Mouse (Mus musculus) cerebellum, adult 9-11 months (tissue): ENCODE results near the gene Slit2.
"Not testable (repeated sequence)": the region's sequence is repeated elsewhere in the genome, so short reads cannot be mapped to it uniquely, and the experiment has no call there.

Source experiments
- DNase-seq: peaks from one replicate; pipeline ENCODE4 v3.0.0; 2022

Slit2 gene

GRCm38 (mm10) chr5:48235270-48235669 is 252.3 kb downstream of the Slit2 start:
- no peak for DNase-seq

GRCm38 (mm10) chr5:48240751-48241150 is 257.8 kb downstream of the Slit2 start:
- not testable (repeated sequence) for DNase-seq

GRCm38 (mm10) chr5:48248327-48248726 is 265.4 kb downstream of the Slit2 start:
- DNase-seq, result no peak

GRCm38 (mm10) chr5:48277561-48277960 is 294.6 kb downstream of the Slit2 start:
- no peak for DNase-seq

- DNase-seq, result no peak
These were observed 318.2 kb downstream of the Slit2 start for GRCm38 (mm10) chr5:48301186-48301585.

- DNase-seq, result no peak
These were observed 332.2 kb downstream of the Slit2 start for GRCm38 (mm10) chr5:48315057-48315602.

GRCm38 (mm10) chr5:48320597-48320996 is 337.7 kb downstream of the Slit2 start:
- DNase-seq, result no peak

- no peak for DNase-seq
These were observed 343.3 kb downstream of the Slit2 start for GRCm38 (mm10) chr5:48326221-48326620.

GRCm38 (mm10) chr5:48327652-48328051 is 344.7 kb downstream of the Slit2 start, which contains the start of gene 5730480H06Rik:
Gene 5730480H06Rik, plus strand, starts transcription at chr5:48327952.
- DNase-seq, result no peak

GRCm38 (mm10) chr5:48329751-48330150 is 346.8 kb downstream of the Slit2 start:
- no peak for DNase-seq

- no peak for DNase-seq
These were observed 347.9 kb downstream of the Slit2 start for GRCm38 (mm10) chr5:48330817-48331216.

GRCm38 (mm10) chr5:48331441-48331840 is 348.5 kb downstream of the Slit2 start:
- no peak for DNase-seq

GRCm38 (mm10) chr5:48333407-48333806 is 350.5 kb downstream of the Slit2 start:
- no peak for DNase-seq

- no peak for DNase-seq
These were observed 351.1 kb downstream of the Slit2 start for GRCm38 (mm10) chr5:48333884-48334513.

- no peak for DNase-seq
These were observed 358.0 kb downstream of the Slit2 start for GRCm38 (mm10) chr5:48340808-48341433.

- DNase-seq, result no peak
These were observed 362.4 kb downstream of the Slit2 start for GRCm38 (mm10) chr5:48345095-48345982.

- no peak for DNase-seq
These were observed 363.2 kb downstream of the Slit2 start for GRCm38 (mm10) chr5:48345983-48346648.

- DNase-seq, result no peak
These were observed 366.4 kb downstream of the Slit2 start for GRCm38 (mm10) chr5:48349309-48349708.
